Mouse (Mus musculus): ENCODE measurements around the gene Traf3ip2. TPM values are rescaled to one million over a fixed set of nuclear protein-coding genes. Genes with fewer than 3 reads are reported as not detected.
A peak's percentile ranks its signal among the peaks of the same experiment; 100 is the strongest.

Gene Traf3ip2
- 4.7 and 6.0 TPM in 2 replicates for polyA plus RNA-seq (2016; fragmentation: Nextera tagmentation; extraction: Ambion mirVana)

DNA sequence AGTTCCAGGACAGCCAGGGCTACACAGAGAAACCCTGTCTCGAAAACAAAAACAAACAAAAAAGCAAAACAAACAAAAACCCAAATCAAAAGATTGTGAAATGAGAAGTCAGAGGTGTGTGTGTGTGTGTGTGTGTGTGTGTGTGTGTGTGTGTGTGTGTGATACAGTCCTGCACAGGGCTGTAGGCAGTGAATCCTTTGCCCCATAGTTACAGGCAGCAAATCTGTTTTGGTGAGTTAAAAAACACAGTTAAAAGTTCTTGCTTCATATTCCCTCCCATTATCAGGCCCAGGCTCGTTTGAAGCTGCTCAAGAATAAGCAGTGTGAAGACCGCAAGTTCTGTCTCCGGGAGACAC is at the start of gene Traf3ip2:
Gene Traf3ip2 (plus strand): TSS at position 302 of the 356 bp plus-strand sequence.
- peaks cover 32% of the 10 kb centered on the region for H3K4me1 ChIP-seq
- WGBS = 51% methylated on average over 4 of the region's 4 CpGs
- H3K9me3 ChIP-seq = no peaks in the 10 kb centered on the region
- H3K4me3 ChIP-seq (replicated peaks) = peak within 1 kb of the TSS; percentile 9
- ATAC-seq (ENCODE audit: low FRiP score) = 0 out of 2 replicates have a peak, but pooled peaks have one; percentile 40
- H3K36me3 ChIP-seq (replicated peaks) = no peaks in the 10 kb centered on the region
- H3K9ac ChIP-seq = no peak within 1 kb of the TSS; the same call in 1 of the 2 replicates
- H3K27me3 ChIP-seq = no peaks in the 10 kb centered on the region
- H3K4me2 ChIP-seq = peak within 1 kb of the TSS; percentile 45
- peak within 1 kb of the TSS; percentile 36 for H3K27ac ChIP-seq

DNA sequence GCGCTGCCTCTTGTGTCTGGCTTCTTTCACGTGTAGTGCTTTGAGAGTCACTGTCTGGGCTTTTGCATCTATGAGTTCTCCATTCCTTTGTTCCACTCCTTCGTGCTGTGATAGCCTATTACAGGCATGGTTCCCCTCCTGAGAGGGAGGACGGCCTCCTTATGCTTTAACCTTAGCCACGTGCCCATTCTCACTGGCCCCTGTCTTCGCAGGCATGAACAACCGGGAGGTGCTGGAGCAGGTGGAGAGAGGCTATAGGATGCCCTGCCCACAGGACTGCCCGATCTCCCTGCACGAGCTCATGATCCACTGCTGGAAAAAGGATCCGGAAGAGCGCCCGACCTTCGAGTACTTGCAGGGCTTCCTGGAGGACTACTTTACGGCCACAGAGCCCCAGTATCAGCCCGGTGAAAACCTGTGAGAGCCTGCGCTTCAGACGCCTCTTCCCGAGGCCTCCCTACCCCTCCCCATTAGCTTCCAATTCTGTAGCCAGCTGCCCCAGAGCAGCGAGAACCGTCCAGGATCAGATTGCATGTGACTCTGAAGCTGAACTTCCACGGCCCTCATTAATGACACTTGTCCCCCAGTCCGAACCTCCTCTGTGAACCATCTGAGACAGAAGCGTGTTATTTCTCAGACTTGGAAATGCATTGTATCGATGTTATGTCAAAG is 49.0 kb upstream of the Traf3ip2 start:
- WGBS = 56% methylated on average over 24 of the region's 24 CpGs
- ATAC-seq (ENCODE audit: low FRiP score) = peak; percentile 36
- Histone ChIP-seq H3K27me3 (no peaks in the 10 kb centered on the region), H3K9ac (no peak overlapping the region), H3K36me3 (replicated peaks) (peaks cover 10% of the 10 kb centered on the region), H3K4me3 (replicated peaks) (no peak overlapping the region), H3K9me3 (no peaks in the 10 kb centered on the region), H3K27ac (peak overlapping the region; percentile 66), H3K4me2 (no peak overlapping the region), H3K4me1 (peaks cover 22% of the 10 kb centered on the region)

DNA sequence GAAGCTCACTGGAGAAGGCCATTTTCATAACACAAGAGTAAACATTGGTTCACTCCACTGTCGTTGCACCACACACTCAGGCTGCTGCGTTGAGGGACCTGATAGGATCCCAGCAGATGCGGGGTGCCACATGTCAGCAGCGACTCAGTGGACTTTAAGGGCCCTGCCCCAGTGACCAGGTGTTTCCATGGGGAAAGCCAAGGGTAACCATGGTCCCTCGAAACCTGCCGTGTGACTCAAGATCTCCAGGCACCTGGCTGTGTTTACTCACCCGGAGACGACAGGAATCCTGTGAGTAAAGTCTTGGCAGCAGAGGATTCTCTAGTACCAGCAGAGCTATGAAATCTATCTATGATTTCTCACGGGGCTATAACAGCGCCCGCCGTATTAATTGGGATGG is 45.8 kb upstream of the Traf3ip2 start:
- no peak overlapping the region for H3K9ac ChIP-seq
- no peaks in the 10 kb centered on the region for H3K27me3 ChIP-seq
- peaks cover 31% of the 10 kb centered on the region for H3K4me1 ChIP-seq
- no peak overlapping the region for H3K27ac ChIP-seq
- 85% methylated on average over 12 of the region's 12 CpGs for WGBS
- no peak for ATAC-seq (ENCODE audit: low FRiP score)
- H3K4me2 ChIP-seq = no peak overlapping the region
- H3K36me3 ChIP-seq (replicated peaks) = peaks cover 10% of the 10 kb centered on the region
- H3K4me3 ChIP-seq (replicated peaks) = no peak overlapping the region
- H3K9me3 ChIP-seq = no peaks in the 10 kb centered on the region

DNA sequence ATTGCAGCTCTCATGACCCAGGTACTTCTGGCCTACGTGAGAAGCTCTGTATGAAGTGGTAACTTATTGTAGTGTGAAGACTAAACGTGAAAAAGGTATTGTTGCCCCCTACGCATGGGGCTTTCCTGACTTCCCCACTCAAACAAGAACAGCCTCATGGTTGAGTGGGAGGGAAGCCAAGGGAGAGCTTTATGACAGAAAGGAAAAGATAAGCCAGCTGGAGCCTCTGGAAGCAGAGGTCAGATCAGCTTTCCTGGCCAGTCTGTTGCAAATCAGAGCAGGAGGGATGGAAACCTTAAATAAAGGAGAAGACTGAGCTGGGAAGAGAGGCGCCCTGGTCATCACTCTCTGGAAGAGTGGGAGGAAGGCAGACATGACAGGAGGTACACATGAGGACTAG is 43.7 kb upstream of the Traf3ip2 start:
- 86% methylated on average over 4 of the region's 4 CpGs for WGBS
- no peak overlapping the region for H3K4me3 ChIP-seq (replicated peaks)
- no peak for ATAC-seq (ENCODE audit: low FRiP score)

DNA sequence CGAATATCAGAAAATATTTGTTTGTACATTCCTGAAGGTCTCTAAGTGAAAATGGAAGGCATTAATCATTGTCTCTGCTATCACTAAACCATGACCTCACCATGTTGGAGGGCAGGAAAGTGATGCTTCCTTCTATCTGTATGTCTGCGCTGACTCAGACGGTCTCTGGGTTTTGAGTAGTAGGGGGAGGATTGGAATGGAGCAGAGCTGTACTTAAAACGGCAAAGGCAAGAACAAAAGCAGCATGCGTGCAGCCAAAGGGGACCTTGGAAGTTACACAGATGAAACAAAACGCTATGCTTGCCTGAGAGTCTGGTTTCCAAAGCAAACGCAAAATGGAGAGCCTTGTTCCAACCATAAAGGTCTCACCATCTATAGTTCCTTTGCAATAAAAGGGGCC is 41.7 kb upstream of the Traf3ip2 start:
- no peak overlapping the region for H3K9ac ChIP-seq
- no peaks in the 10 kb centered on the region for H3K27me3 ChIP-seq
- 51% methylated on average over 7 of the region's 7 CpGs for WGBS
- peaks cover 33% of the 10 kb centered on the region for H3K4me1 ChIP-seq
- H3K4me2 ChIP-seq = no peak overlapping the region
- no peak for ATAC-seq (ENCODE audit: low FRiP score)
- H3K36me3 ChIP-seq (replicated peaks) = peaks cover 4% of the 10 kb centered on the region; the same call in 1 of the 2 replicates
- H3K27ac ChIP-seq = peak overlapping the region; percentile 80
- H3K4me3 ChIP-seq (replicated peaks) = no peak overlapping the region
- H3K9me3 ChIP-seq = no peaks in the 10 kb centered on the region

More for the DNA sequence above, 43.7 kb upstream of the Traf3ip2 start:
- Histone ChIP-seq H3K9ac (no peak overlapping the region), H3K36me3 (replicated peaks) (peaks cover 10% of the 10 kb centered on the region), H3K4me2 (no peak overlapping the region), H3K27me3 (no peaks in the 10 kb centered on the region), H3K4me1 (peaks cover 34% of the 10 kb centered on the region), H3K9me3 (no peaks in the 10 kb centered on the region), H3K27ac (no peak overlapping the region)

DNA sequence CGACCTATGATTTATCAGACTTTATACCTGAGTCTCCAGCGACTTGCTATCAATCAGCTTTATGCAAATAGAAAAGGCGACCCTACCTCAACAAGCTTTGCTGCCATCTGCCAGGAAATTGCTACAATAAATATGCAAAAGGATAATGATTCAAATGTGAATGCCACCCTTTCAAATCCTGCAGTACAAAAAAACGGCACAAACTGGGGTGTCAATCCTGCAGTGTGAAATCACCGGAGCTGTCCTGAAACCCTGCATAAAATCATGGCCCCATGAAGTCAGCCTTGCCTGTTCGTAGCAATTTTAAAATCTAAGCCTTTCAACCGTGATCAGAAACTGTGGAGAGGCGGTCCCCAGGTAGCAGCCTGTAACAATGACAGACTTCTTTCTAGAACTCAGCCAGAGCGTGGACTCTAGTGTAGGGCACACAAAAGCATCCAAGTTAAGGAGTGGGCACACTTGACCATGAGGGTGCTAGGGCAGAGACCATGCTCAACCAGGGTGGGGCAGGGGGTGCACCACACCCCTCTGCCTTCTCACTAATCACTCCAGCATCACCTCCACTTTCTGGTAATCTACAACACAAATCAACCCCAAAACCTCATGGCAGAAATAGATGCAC is 40.6 kb upstream of the Traf3ip2 start:
- H3K36me3 ChIP-seq (replicated peaks) = no peaks in the 10 kb centered on the region; the same call in 1 of the 2 replicates
- H3K4me3 ChIP-seq (replicated peaks) = no peak overlapping the region
- H3K9ac ChIP-seq = no peak overlapping the region
- ATAC-seq (ENCODE audit: low FRiP score) = 0 out of 2 replicates have a peak, but pooled peaks have one; percentile 19
- no peaks in the 10 kb centered on the region for H3K9me3 ChIP-seq
- H3K4me2 ChIP-seq = no peak overlapping the region
- H3K4me1 ChIP-seq = peaks cover 33% of the 10 kb centered on the region
- peak overlapping the region; percentile 80 for H3K27ac ChIP-seq
- H3K27me3 ChIP-seq = no peaks in the 10 kb centered on the region
- WGBS = 47% methylated on average over 9 of the region's 9 CpGs

DNA sequence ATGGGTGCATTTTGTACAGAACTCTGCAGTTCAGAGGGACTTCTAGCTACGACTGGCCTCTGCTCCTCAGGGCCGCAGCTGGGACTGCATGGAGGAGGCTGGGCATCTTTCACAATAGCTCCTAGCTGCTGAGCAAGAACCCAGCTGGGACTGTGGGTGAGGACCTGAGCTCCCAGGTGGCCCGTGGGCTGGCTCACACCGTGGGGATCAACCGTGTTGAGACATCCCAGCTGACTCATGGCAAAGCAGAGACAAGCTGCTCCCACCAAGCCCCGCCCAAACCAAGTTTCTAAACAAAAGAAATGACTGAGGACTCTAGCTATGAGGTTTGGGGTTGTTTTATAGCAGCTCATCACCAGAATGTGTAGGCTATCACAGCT is 40.1 kb upstream of the Traf3ip2 start:
- Histone ChIP-seq H3K4me2 (no peak overlapping the region), H3K4me1 (peaks cover 33% of the 10 kb centered on the region), H3K9me3 (no peaks in the 10 kb centered on the region), H3K4me3 (replicated peaks) (no peak overlapping the region), H3K27ac (peak overlapping the region; percentile 80), H3K9ac (no peak overlapping the region), H3K27me3 (no peaks in the 10 kb centered on the region), H3K36me3 (replicated peaks) (no peaks in the 10 kb centered on the region; the same call in 1 of the 2 replicates)
- ATAC-seq (ENCODE audit: low FRiP score) = no peak
- 49% methylated on average over 6 of the region's 6 CpGs for WGBS

DNA sequence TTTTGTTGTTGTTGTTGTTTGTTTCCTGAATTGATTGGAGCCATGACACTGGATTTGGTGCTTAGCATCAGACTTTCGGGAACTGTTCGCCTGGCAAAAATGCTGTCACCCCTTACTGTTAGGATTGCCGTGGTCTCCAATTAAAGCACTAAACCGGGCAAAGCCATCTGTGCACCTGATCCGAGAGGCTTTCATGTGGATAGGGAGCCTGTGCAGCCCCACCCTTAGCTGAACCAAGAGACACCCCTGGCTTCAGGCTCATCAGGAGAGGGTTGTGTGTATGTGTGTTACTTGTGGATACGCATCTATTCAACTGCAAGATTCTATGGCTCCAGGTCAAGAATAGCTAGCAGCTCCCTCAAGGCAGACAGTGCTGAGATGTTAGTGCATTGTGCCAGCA is 36.3 kb upstream of the Traf3ip2 start:
- 82% methylated on average over 6 of the region's 6 CpGs for WGBS
- peaks cover 17% of the 10 kb centered on the region for H3K4me1 ChIP-seq
- ATAC-seq (ENCODE audit: low FRiP score) = no peak
- H3K4me2 ChIP-seq = no peak overlapping the region
- no peaks in the 10 kb centered on the region for H3K9me3 ChIP-seq
- no peaks in the 10 kb centered on the region for H3K27me3 ChIP-seq
- H3K9ac ChIP-seq = no peak overlapping the region
- H3K36me3 ChIP-seq (replicated peaks) = no peaks in the 10 kb centered on the region
- no peak overlapping the region for H3K4me3 ChIP-seq (replicated peaks)
- no peak overlapping the region for H3K27ac ChIP-seq

DNA sequence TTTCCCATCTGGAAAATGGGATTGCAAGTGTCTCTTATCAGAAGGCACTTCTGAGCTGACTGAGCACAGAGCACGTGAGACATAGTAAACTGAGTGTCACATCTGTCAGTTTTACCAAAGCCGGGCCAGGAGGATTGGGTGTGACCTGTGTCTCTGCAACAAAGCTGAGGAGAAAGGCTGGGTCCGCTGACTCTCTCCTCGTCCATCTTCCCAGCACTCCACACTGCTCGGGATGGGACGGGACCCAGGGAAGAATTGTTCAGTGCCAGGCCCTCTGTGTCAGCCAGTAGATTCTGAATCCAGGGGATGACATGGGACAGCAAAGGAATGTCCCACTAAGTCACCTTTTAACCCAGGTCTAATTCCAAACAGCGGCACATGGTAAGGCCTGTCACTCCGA is 32.3 kb upstream of the Traf3ip2 start:
- H3K9ac ChIP-seq = no peak overlapping the region
- WGBS = 75% methylated on average over 8 of the region's 8 CpGs

DNA sequence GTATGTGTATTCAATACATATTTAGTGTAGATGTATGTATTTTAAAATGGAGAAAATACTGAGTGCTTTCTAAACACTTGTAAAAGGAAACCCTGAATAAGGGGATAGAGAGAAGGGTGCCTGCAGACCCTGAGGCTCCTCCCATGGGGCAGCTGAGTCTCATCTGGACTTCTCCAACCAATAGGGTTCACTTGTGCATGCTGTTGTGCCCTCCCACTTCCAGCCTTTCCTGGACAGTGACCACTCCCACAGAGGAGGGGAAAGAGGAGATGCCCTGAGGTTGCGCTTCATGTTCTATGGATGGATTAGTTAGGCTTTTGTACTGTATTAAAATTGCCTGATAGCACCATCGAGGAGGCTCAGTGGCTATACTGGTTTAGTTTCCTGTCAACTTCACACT is 30.3 kb upstream of the Traf3ip2 start:
- 88% methylated on average over 2 of the region's 2 CpGs for WGBS
- peaks cover 9% of the 10 kb centered on the region for H3K4me1 ChIP-seq

More for the DNA sequence above, 32.3 kb upstream of the Traf3ip2 start:
- Histone ChIP-seq H3K9me3 (no peaks in the 10 kb centered on the region), H3K4me1 (no peaks in the 10 kb centered on the region; the same call in 1 of the 2 replicates), H3K4me3 (replicated peaks) (no peak overlapping the region), H3K4me2 (no peak overlapping the region), H3K27ac (no peak overlapping the region), H3K27me3 (no peaks in the 10 kb centered on the region), H3K36me3 (replicated peaks) (no peaks in the 10 kb centered on the region)
- 0 out of 2 replicates have a peak, but pooled peaks have one; percentile 15 for ATAC-seq (ENCODE audit: low FRiP score)

DNA sequence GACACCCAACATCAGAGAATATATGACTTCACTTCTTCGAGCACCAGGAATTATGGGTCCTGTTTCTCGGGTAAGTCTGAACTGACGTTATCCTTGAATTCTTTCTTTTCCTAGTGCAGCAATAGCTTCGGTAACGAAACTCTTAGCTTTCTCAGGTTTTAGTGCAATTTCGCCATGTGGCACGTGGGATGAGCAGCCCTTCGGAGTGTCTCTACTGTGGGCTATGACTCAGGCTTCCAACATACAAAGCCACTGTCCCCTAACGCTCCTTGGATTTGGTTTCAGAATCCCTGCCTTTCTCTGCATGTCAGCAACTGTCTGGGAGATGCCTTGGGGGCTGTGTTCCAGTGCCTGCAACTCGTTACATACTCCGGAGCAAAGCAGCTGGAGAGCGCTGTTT is 29.0 kb upstream of the Traf3ip2 start:
- Histone ChIP-seq H3K27me3 (no peaks in the 10 kb centered on the region), H3K4me2 (no peak overlapping the region), H3K9me3 (no peaks in the 10 kb centered on the region), H3K27ac (no peak overlapping the region), H3K36me3 (replicated peaks) (no peaks in the 10 kb centered on the region), H3K4me1 (peaks cover 22% of the 10 kb centered on the region), H3K9ac (no peak overlapping the region), H3K4me3 (replicated peaks) (no peak overlapping the region)
- 83% methylated on average over 12 of the region's 12 CpGs for WGBS
- no peak for ATAC-seq (ENCODE audit: low FRiP score)

More for the DNA sequence above, 30.3 kb upstream of the Traf3ip2 start:
- H3K27me3 ChIP-seq = no peaks in the 10 kb centered on the region
- no peak overlapping the region for H3K4me3 ChIP-seq (replicated peaks)
- H3K9me3 ChIP-seq = no peaks in the 10 kb centered on the region
- no peaks in the 10 kb centered on the region for H3K36me3 ChIP-seq (replicated peaks)
- H3K4me2 ChIP-seq = no peak overlapping the region
- H3K27ac ChIP-seq = no peak overlapping the region
- H3K9ac ChIP-seq = no peak overlapping the region
- no peak for ATAC-seq (ENCODE audit: low FRiP score)

DNA sequence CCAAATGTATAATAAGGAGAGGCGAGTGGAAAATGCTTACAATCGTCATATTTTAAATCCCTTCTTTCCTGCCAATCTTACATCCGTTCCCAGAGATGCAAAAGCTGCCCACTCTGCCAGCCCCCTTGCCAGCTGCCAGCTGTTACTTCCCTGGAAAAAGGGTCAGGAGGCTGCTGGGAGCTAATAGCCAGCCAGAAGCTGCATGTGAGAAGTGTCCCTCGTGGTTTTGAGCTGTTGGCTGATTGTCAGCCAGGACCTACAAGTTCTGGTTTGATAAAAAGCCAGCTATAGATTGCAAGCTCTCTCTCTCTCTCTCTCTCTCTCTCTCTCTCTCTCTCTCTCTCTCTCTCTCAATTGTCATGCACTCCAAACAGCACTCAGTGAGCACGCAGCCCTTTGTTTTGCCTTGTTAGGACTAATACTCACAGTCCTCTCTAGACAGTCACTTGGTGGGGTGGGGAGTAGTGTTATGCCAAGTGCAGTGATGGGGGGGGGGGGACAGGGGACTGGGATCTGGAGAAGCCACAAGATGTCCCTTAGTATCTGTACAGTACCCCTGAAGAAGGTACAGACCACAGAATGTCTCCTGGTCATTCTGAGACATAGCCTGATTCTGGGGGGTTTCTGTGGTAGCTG is 25.3 kb upstream of the Traf3ip2 start:
- H3K36me3 ChIP-seq (replicated peaks) = no peaks in the 10 kb centered on the region
- no peak overlapping the region for H3K4me2 ChIP-seq
- no peak overlapping the region for H3K4me3 ChIP-seq (replicated peaks)
- peak overlapping the region; percentile 75 for H3K27ac ChIP-seq
- no peaks in the 10 kb centered on the region for H3K27me3 ChIP-seq
- ATAC-seq (ENCODE audit: low FRiP score) = 0 out of 2 replicates have a peak, but pooled peaks have one; percentile 16
- no peak overlapping the region for H3K9ac ChIP-seq
- WGBS = 49% methylated on average over 5 of the region's 5 CpGs
- H3K4me1 ChIP-seq = peaks cover 30% of the 10 kb centered on the region
- 0 out of 2 replicates have a peak, but pooled peaks cover 1% of the 10 kb centered on the region for H3K9me3 ChIP-seq

Data from forebrain, embryonic 12.5 days (tissue).